Mouse (Mus musculus): ENCODE data around the gene Serpine1.
A peak's percentile ranks its signal among the peaks of the same experiment; 100 is the strongest.
"Not testable (repeated sequence)": the region's sequence is repeated elsewhere in the genome, so short reads cannot be mapped to it uniquely, and the experiment has no call there.

Serpine1 gene

DNA sequence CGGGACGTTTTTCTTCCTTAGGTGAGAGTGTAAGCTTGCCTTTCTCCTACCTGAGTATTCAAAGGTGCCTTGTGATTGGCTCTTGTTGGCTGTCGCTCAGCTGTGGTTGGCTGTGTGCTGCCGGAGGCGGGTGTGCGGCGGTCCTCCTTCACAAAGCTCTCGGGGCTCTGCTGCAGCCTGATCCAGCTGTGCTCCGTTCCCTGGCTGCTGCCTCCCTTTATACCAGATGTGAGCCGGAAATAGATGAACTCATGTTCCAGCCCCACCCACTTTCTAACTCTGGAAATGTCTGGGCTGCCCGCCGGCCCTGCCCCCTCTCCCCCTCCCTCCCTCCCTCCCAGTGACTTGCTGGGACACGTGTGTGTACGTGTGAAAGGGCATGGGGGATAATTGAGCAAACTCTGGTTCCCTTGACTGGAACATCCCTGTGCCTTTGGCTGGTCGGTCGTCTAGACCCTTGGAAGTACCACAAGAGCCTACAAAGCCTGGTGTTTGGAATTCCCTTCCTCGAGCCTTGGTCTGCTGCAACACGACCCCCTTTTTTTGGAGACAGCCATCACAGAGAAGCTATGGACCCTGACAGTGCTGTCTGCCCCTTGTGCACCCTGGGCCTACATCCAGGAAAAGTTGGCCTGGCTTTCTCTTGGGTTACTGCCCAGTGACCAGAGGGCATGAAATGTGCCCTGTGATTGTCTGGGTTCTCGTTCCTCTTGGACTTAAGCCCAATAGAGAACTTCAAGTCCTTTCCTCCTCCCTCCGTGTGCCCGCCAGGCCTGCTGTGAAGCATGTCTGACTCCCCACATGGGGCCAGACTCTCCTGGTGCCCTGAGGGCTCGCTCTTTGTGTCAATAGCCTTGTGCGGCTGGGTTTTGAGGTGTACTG lies at the start of gene Serpine1:
Serpine1 (minus strand) TSS at position 190 of the 882 bp plus-strand sequence.
- peak; percentile 79 for DNase-seq (ENCODE audit: low spot score)

DNA sequence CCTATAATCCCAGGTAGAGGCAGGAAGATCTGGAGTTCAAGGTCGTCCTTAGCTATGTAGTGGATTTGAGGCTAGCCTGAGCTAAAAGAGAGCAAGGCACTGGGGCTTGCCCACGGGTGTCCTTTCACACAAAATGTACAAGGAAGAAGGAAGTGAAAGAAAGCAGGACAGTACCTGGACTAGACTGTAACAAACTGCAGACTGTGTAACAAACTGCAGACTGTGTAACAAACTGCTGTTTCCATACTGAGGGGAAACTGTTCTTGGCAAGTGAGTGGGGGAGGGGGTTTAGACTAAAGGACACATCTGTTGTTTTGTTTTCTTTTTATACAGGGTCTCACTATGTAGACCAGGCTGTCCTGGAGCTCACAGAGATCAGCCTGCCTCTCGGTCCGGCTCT lies 49.2 kb upstream of the Serpine1 start:
- DNase-seq (ENCODE audit: low spot score), result no peak

- DNase-seq (ENCODE audit: low spot score), result no peak
These were observed 46.8 kb upstream of the Serpine1 start for GRCm38 (mm10) chr5:137118878-137119277.

DNA sequence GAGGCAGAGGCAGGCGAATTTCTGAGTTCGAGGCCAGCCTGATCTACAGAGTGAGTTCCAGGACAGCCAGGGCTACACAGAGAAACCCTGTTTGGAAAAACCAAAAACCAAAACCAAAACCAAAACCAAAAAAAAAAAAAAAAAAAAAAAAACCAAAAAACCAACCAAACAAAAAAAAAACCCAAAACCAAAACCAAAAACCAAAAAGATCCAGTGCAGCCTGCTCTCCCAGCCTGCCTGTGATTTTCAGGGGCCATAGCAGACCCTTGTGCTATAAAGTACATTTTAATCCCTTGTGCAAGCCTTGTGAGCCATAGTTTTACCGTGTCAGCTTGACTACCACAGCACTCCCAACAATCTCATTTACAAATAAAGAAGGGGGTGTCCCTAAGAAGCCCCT lies 45.9 kb upstream of the Serpine1 start:
- not testable (repeated sequence) for DNase-seq (ENCODE audit: low spot score)

DNA sequence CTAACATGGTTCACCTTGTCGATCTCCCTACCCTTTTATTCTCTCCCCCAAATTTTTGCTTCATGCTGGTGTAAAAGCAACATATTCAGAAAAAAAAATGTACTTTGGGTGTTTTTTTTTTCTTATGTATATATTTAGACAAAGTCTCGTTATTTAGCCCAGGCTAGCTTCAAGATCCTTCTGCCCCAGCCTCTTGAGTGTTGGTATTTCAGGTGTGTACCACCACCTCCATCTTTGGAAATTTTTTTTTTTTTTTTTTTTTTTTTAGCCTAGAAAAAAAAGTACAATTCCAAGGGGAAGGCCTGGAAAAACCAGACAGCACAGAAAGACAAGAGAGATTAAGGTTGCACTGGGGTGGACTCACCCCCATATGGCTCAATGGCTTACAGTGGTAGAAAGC lies 44.9 kb upstream of the Serpine1 start:
- DNase-seq (ENCODE audit: low spot score), result no peak

DNA sequence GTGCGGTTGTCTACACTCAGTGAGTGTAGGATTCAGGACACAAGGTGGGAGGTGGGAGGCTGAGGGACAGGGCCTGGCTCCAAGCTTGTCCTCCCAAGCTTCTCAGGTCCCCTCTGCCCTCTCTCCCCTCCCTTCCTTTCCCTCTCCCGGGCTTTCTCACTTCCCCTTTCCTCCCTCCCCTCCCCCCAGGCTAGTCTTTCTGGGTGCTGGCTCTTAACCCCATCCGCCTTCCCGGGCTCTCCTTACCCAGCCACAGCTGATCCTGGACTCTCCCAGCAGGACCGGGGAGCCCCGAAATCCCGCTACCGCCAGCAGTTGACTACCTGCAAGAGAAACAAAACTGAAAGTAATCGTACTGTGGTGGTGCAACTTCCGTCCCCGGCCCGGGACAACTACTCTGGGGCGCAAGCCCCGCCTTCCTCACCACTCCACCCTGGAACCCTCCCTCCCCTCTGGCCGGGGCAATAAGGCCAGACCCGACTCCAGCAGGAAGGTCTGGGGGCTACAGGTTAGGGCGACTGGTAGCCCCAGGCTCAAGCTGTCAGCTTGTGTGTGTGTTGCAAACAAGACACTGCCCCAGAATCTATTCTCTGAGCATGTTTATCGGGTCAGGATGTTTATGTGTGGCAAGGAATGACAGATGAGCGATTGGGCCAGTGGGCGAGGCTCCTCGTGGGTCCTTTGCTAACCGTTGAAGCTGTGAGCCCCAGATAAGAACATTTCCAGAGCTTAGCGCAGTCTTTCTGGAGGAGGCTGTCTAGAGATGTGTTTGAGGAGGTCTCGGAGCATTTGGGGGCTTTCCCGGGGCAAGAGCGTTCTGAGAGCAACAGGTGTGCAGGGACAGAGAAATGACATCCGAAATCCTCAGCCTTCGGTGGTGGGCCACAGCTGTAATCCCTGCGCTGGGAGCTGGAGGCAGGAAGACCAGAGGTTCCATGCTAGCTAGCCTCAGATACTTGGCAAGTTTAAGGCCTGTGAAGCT lies 44.1 kb upstream of the Serpine1 start, which contains the start of gene Trim56:
Trim56 (minus strand) TSS at position 344 of the 982 bp plus-strand sequence.
- peak; percentile 82 for DNase-seq (ENCODE audit: low spot score)

- no peak for DNase-seq (ENCODE audit: low spot score)
These were observed 43.0 kb upstream of the Serpine1 start for GRCm38 (mm10) chr5:137114891-137115561.

DNA sequence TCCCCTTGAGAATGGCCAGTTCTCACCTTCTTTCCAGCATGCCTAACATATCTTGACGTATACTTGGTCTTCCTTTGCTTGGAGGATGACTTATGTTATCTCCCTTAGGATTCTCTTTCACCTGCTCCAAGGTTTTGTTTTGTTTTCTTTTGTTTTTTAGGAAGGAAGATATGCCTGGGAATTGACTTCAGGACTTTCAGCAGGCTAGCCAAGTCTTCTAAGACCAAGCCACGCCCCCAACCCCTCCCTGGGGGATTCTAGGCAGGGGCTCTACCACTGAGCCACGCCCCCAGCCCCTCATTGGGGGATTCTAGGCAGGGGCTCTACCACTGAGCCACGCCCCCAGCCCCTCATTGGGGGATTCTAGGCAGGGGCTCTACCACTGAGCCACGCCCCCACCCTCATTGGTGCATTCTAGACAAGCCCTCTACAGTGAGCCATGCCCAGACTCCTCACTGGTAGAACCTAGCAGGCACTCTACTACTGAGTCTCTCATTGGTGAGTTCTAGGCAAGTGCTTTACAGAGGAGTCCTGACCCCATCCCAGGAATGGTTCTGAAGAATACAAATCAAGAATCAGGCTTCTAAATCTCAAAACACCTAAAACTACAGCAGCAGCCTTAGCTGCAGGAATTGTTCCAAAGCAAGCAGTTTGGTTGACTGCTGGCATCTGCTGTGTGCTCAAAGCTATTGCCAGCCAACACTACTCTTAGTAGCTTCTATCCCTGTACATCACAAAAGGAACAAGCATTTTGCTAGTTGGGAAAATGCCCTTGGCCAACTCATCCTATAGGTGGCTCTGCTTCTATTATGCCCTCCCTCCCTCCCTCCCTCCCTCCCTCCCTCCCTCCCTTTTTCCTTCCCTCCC lies 39.7 kb upstream of the Serpine1 start:
- no peak for DNase-seq (ENCODE audit: low spot score)

DNA sequence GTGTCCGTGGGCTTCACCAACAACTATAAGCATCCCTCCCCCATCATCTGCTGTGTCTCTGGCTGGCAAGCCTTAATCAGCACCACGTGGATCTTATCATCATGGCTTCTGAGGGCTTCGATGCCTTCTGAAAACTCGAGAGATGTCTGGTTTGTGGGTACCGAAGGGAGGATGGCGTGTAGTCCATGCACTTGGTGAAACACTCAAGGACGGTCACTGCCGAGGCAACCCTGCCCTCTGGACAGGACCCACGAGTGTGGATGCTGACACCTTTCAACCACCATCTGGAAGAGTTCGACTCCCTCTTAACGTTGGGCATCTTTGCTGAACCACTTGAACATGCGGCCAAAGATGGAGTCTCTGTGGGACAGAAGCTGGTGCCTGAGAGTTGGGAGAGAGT lies 38.8 kb upstream of the Serpine1 start:
- DNase-seq (ENCODE audit: low spot score), result no peak

DNA sequence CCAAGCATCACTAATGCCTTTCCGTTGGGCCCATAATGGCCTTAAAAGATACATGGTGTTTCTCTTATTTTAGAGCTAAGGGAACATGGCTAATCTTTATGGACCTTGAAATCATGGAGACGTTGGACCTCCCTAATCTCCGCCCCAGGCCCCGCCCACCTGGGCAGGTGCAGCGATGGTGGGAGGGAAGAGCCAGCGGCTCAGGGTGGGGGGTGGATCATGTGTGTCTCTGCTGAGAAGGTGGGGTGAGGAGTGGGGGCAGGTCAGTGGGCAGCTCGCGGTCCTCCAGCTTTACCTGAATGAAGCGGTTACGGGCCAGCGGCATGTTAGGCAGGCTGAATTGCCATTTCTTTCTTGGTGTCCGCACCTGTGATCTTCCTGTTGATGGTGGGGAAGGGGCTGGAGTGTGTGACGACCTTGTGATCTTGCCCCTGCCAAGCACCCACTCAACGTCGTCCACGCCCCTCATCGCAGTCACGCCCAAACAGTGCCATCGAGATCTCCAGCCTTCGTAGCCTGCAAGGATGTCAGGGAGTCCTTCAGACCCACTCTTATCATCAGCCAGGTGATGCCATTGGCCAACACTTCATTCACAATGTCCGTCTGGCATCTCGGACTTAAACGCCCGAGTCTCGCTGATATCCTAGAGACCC lies 38.0 kb upstream of the Serpine1 start:
- DNase-seq (ENCODE audit: low spot score), result no peak

DNA sequence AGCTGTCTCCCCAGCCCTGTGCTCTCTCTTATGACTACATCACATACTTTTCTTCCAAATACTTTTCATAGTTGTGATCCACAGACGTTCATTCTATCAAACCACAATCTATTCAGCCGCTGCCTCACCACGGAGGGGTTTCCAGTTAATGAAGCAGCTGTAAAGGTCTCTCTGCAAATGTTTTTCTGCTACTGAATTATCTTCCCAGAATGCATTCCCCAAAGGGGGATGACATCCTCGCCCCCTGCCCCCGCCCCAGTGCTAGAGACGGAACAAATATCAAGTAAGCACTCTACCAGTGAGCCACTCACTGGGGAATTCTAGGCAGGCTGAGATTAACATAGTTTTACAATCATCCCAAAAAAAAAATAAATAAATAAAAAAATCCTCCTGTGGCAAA lies 36.0 kb upstream of the Serpine1 start:
- no peak for DNase-seq (ENCODE audit: low spot score)

- no peak for DNase-seq (ENCODE audit: low spot score)
These were observed 35.6 kb upstream of the Serpine1 start for GRCm38 (mm10) chr5:137107670-137108069.

GRCm38 (mm10) chr5:137107024-137107423 lies 35.0 kb upstream of the Serpine1 start:
- peak; percentile 68 for DNase-seq (ENCODE audit: low spot score)

DNA sequence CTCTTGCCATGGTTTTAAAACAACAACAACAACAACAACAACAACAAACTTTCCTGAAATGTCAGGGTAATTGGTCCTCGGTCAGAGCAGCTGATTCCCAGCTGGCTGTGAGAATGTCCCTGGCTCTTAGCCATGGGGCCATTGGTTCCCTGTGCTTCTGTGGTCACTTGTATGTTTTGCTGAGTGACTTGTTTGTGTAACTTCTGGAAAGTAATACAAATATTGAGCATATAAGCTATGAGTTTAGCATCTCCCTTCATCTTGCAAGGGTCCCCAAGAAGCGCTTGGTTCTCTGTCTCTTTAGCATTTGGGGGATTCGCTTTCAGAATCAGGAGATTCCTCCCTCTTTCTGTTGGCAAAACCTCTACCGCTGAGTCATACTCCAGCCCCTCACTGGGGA lies 34.4 kb upstream of the Serpine1 start:
- no peak for DNase-seq (ENCODE audit: low spot score)

GRCm38 (mm10) chr5:137103969-137104368 lies 31.9 kb upstream of the Serpine1 start:
- DNase-seq (ENCODE audit: low spot score), result no peak

GRCm38 (mm10) chr5:137102575-137103522 lies 30.8 kb upstream of the Serpine1 start:
- DNase-seq (ENCODE audit: low spot score), result peak; percentile 55

DNA sequence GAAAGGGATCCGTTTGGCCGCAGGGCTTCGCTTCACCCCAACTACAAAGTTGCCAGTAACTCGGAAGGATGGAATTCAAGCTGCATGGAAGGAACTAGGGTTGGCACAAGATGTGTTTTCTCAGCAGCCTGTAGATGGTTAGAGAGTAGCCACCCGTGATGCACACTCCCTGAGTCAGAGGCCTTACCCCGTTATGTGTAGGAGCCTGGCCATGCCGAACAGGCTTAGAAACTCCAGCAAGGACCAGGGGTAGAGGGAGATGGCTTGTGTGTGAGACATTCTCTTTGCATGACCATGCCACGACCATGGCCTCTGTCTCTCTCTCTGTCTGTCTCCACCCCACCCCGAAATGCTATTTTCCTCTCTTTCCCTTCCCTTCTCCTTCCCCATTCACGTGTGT lies 30.0 kb upstream of the Serpine1 start:
- DNase-seq (ENCODE audit: low spot score), result no peak

- DNase-seq (ENCODE audit: low spot score), result no peak
These were observed 28.6 kb upstream of the Serpine1 start for GRCm38 (mm10) chr5:137100660-137101059.

GRCm38 (mm10) chr5:137098418-137098817 lies 26.4 kb upstream of the Serpine1 start:
- DNase-seq (ENCODE audit: low spot score), result no peak
